Mouse (Mus musculus): Measurements from ENCODE around the gene Gm3411. TPM values are rescaled to one million over a fixed set of nuclear protein-coding genes. Genes with fewer than 3 reads are reported as not detected.
"Not testable (repeated sequence)": the region's sequence is repeated elsewhere in the genome, so short reads cannot be mapped to it uniquely, and the experiment has no call there.

The Gm3411 gene
- under 1 TPM; 0.17 to 0.34 TPM for total RNA-seq (2021)

GRCm38 (mm10) chr14:6286931-6287715 lies at the start of gene Gm3411:
Gene Gm3411, minus strand, starts transcription at chr14:6287250.
- intact Hi-C loops (cut with DNase I): not testable (repeated sequence)

GRCm38 (mm10) chr14:6304743-6305142 lies 17.7 kb upstream of the Gm3411 start, which contains the start of gene Gm21103:
Gene Gm21103, minus strand, starts transcription at chr14:6304843.
- intact Hi-C loops (cut with DNase I); DNase-seq (ENCODE audit: low spot score): not testable (repeated sequence)

More at GRCm38 (mm10) chr14:6286931-6287715, at the start of gene Gm3411:
- peak; percentile 69 for DNase-seq (ENCODE audit: low spot score)

- DNase-seq (ENCODE audit: low spot score); intact Hi-C loops (cut with DNase I): not testable (repeated sequence)
Observed at GRCm38 (mm10) chr14:6219192-6219591, 67.9 kb downstream of the Gm3411 start, which contains the start of gene Gm21560. Gene Gm21560, minus strand, starts transcription at chr14:6219292.

Other genes with a start within 250 kb of the Gm3411 start
- not detected for gene Gm6337, start 229.0 kb downstream of the Gm3411 start, total RNA-seq (2021)
- gene Gm8206, start 193.3 kb downstream of the Gm3411 start, total RNA-seq (2021): not detected
- under 1 TPM in 1 of 2 experiments, not detected in 1; 0.16 TPM for gene Gm3468, start 178.6 kb downstream of the Gm3411 start, total RNA-seq (2021)
- not detected for gene Gm3476, start 161.4 kb downstream of the Gm3411 start, total RNA-seq (2021)
- gene Gm21560, start 68.0 kb downstream of the Gm3411 start, total RNA-seq (2021): under 1 TPM; 0.26 to 0.31 TPM
- not detected for gene Gm21103, start 17.6 kb upstream of the Gm3411 start, total RNA-seq (2021)
- not detected for gene Gm3618, start 56.4 kb upstream of the Gm3411 start, total RNA-seq (2021)
- gene Gm16440, start 103.1 kb upstream of the Gm3411 start, total RNA-seq (2021): not detected
- under 1 TPM in 1 of 2 experiments, not detected in 1; 0.39 TPM for gene Gm3591, start 125.2 kb upstream of the Gm3411 start, total RNA-seq (2021)
- not detected for gene Gm3594, start 157.4 kb upstream of the Gm3411 start, total RNA-seq (2021)

Measured in heart, postnatal 25 days (tissue).